Mouse (Mus musculus) hindbrain, embryonic 15.5 days (tissue): ENCODE measurements around the gene 2610042L04Rik. TPM values are rescaled to one million over a fixed set of nuclear protein-coding genes. Genes with fewer than 3 reads are reported as not detected.
"Not testable (repeated sequence)": the region's sequence is repeated elsewhere in the genome, so short reads cannot be mapped to it uniquely, and the experiment has no call there.

Source experiments
- ATAC-seq: fragments of 200-750 bp; cut with Nextera tagmentation; 2 replicates; pipeline ENCODE4 v1.8.0; 2017; ENCODE audit warnings: low read depth, moderate number of reproducible peaks, moderate TSS enrichment; ENCODE audit not compliant: low FRiP score
- H3K27ac ChIP-seq: fragments of 300-500 bp; sonication (generic); replicated peaks from 2 replicates; pipeline ENCODE4 v1.5.1; 2015; ENCODE audit warnings: mild to moderate bottlenecking, inconsistent platforms
- H3K27me3 ChIP-seq: fragments of 300-500 bp; sonication (generic); 2 replicates; pipeline ENCODE4 v1.6.1; 2015; ENCODE audit warnings: control low read depth, inconsistent platforms
- H3K36me3 ChIP-seq: fragments of 300-500 bp; sonication (generic); 2 replicates; pipeline ENCODE4 v1.6.1; 2015; ENCODE audit warnings: control low read depth, inconsistent platforms
- H3K4me1 ChIP-seq: fragments of 300-500 bp; sonication (generic); replicated peaks from 2 replicates; pipeline ENCODE4 v1.6.1; 2015; ENCODE audit warnings: control low read depth, inconsistent platforms
- H3K4me2 ChIP-seq: fragments of 300-500 bp; sonication (generic); 2 replicates; pipeline ENCODE4 v1.6.1; 2015; ENCODE audit warnings: moderate library complexity, mild to moderate bottlenecking, inconsistent platforms
- H3K4me3 ChIP-seq: fragments of 300-500 bp; sonication (generic); 2 replicates; pipeline ENCODE4 v1.5.1; 2015; ENCODE audit warnings: mild to moderate bottlenecking, inconsistent platforms
- H3K9ac ChIP-seq: fragments of 300-500 bp; sonication (generic); 2 replicates; pipeline ENCODE4 v1.6.1; 2015; ENCODE audit warnings: inconsistent platforms
- H3K9me3 ChIP-seq: fragments of 300-500 bp; sonication (generic); 2 replicates; pipeline ENCODE4 v1.6.1; 2016; ENCODE audit warnings: control low read depth, inconsistent platforms
- WGBS: fragments of 180-500 bp; shearing (Covaris S2); methylation state at CpG from one replicate; pipeline ENCODE4 v1.1.7; 2015; 5-methylcytosine and 5-hydroxymethylcytosine counted together
- polyA plus RNA-seq: library from polyadenylated mRNA; unstranded; fragments of >200 nt; fragmentation: Nextera tagmentation; extraction: Ambion mirVana; gene quantifications from 2 replicates; pipeline ENCODE4 v1.2.1, GENCODE M21; 2015

The 2610042L04Rik gene
- polyA plus RNA-seq, result 6.7 and 7.4 TPM in 2 replicates

DNA sequence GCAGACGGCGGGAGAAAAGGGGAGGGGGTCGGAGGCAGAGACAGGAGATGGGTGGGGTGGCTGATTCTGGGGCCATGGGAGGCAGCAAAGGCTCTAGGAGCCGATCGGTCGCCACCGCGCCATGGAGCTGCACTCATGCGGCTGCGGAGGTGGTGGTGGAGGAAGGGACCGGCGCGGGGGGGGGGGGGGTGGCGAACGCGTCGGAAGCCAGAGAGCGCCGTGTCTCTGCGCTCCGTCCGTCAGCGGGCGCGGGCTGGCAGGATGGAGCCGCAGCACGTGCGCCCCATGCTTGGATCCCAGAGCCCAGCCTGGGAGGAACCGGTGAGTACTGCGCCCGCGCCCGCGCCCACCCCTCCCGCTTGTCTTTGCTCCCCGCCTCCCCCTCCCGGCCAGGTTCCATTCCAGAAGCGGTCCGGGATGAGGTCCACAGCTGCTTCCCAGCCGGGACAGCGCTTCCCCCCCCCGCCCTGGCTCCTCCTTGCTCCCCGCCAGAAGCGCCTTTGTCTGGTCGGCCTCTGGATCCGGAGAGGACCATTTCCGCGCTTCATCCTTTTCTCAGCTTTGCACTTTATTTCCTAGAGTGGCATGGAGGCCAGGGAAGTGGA lies at the start of gene 2610042L04Rik:
Gene 2610042L04Rik, plus strand, starts transcription at position 288 of the 605 bp plus-strand sequence.
- not testable (repeated sequence) for H3K4me1 ChIP-seq, H3K27me3 ChIP-seq, ATAC-seq, H3K9me3 ChIP-seq, H3K36me3 ChIP-seq
- Histone ChIP-seq H3K4me3 (peak within 1 kb of the TSS; percentile 48), H3K9ac (peak within 1 kb of the TSS; percentile 61), H3K27ac (0 out of 2 replicates have a peak within 1 kb of the TSS, but pooled peaks have one; percentile 25), H3K4me2 (peak within 1 kb of the TSS; percentile 65)
- 0% methylated on average over 23 of the region's 48 CpGs for WGBS

- H3K4me3 ChIP-seq, H3K9me3 ChIP-seq, H3K27ac ChIP-seq, H3K4me2 ChIP-seq, ATAC-seq, H3K9ac ChIP-seq, H3K27me3 ChIP-seq, H3K36me3 ChIP-seq, H3K4me1 ChIP-seq: not testable (repeated sequence)
- WGBS, result no CpG with 5 or more reads among the region's 1 CpGs
These were observed 17.6 kb upstream of the 2610042L04Rik start, which contains the start of gene Gm3149 for GRCm38 (mm10) chr14:4316983-4317382. Gm3149 (plus strand) TSS chr14:4317283.

DNA sequence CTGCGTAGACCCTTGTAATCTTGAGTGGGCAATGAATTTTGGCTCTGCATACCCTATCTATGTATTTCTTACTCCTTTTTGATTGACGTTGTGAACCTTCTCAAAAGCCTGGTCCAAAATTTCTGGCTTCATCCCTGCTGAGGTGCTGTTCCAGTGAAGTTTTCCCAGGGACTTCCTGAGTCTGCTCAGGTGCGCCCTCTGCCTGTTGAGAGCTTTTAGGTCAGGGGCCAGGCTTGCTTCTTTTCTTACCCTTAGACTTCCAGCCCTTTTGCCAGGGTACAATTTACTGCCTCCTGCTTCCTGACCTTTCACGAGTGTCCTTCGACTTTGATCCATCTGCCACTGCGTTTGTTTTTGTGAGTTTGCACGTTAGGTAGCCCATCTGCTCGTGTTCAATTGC lies 943 bp downstream of the 2610042L04Rik start:
- peak overlapping the region; percentile 65; the same call in 1 of the 2 replicates for H3K4me2 ChIP-seq
- 7% methylated on average over 7 of the region's 8 CpGs for WGBS
- ATAC-seq, result not testable (repeated sequence)

DNA sequence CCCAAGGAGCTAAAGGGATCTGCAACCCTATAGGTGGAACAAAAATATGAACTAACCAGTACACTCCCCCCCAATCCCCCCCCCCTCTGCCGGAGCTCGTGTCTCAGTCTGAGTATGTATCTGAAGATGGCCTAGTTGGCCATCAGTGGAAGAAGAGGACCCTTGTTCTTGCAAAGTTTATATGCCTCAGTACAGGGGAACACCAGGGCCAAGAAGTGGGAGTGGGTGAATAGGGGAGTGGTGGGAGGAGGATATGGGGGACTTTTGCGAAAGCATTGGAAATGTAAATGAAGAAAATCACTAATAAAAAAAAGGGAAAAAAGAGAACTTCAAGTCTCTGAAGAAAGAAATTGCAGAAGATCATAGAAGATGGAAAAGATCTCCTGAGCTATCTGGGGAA lies 34.4 kb downstream of the 2610042L04Rik start:
- H3K36me3 ChIP-seq, H3K9me3 ChIP-seq, ATAC-seq, H3K4me3 ChIP-seq, H3K4me2 ChIP-seq, H3K27me3 ChIP-seq, H3K27ac ChIP-seq, H3K4me1 ChIP-seq, H3K9ac ChIP-seq: not testable (repeated sequence)
- 88% methylated on average over 3 of the region's 3 CpGs for WGBS

More for the DNA sequence above, 943 bp downstream of the 2610042L04Rik start:
- H3K4me1 ChIP-seq, H3K27ac ChIP-seq, H3K9me3 ChIP-seq, H3K27me3 ChIP-seq, H3K4me3 ChIP-seq, H3K36me3 ChIP-seq, H3K9ac ChIP-seq: not testable (repeated sequence)

- not testable (repeated sequence) for H3K9me3 ChIP-seq, H3K9ac ChIP-seq, H3K27ac ChIP-seq, H3K4me3 ChIP-seq, H3K4me2 ChIP-seq, H3K36me3 ChIP-seq, H3K27me3 ChIP-seq, ATAC-seq, H3K4me1 ChIP-seq
- 88% methylated on average over 3 of the region's 3 CpGs for WGBS
These were observed 35.1 kb downstream of the 2610042L04Rik start for GRCm38 (mm10) chr14:4369691-4370090.

DNA sequence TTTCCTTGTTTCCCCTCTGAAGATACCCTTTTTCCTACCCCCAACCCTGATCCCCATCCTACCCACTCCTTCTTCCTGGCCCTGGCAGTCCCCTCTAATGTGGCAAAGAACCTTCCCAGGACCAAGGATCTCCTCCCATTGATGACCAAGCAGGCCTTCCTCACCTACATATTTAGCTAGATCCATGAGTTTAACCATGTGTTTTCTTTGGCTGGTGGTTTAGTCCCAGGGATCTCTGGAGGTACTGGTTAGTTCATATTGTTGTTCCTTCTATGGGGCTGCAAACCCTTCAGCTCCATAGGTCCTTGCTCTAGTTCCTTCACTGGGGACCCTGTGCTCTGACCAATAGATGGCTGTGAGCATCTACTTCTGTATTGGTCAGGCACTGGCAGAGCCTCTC lies 43.3 kb downstream of the 2610042L04Rik start:
- H3K9me3 ChIP-seq, ATAC-seq, H3K4me1 ChIP-seq, H3K9ac ChIP-seq, H3K27me3 ChIP-seq, H3K4me2 ChIP-seq, H3K36me3 ChIP-seq, H3K27ac ChIP-seq, H3K4me3 ChIP-seq: not testable (repeated sequence)

GRCm38 (mm10) chr14:4385606-4386005 lies 51.0 kb downstream of the 2610042L04Rik start:
- not testable (repeated sequence) for H3K9me3 ChIP-seq, H3K27ac ChIP-seq, H3K9ac ChIP-seq, H3K4me3 ChIP-seq, ATAC-seq, H3K36me3 ChIP-seq, H3K4me2 ChIP-seq, H3K27me3 ChIP-seq, H3K4me1 ChIP-seq

GRCm38 (mm10) chr14:4392841-4393530 lies 58.4 kb downstream of the 2610042L04Rik start:
- H3K27ac ChIP-seq, H3K9ac ChIP-seq, H3K4me1 ChIP-seq, H3K4me2 ChIP-seq, H3K9me3 ChIP-seq, H3K4me3 ChIP-seq, H3K27me3 ChIP-seq, H3K36me3 ChIP-seq, ATAC-seq: not testable (repeated sequence)
- WGBS, result 93% methylated on average over 4 of the region's 6 CpGs

DNA sequence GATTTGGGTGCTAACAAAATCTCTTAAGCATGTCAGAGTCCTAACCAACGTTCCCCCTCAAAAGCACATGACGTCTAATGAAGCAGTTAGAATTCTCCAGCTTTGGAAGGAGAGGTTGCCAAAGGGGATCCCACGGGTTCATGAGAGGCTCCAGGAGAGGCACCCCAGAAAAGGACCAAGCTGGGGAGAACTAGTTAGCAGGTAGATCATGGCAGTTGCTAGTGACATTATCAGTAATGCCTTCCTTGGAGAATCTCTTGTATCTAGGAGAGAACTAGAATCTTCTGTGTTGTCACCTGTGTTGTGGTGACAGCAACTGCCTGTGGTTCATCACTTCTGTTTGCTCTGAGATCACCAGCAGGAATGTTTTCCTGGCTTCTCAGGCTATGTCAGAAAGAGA lies 62.7 kb downstream of the 2610042L04Rik start, which contains the start of gene Gm3159:
Gene Gm3159, plus strand, starts transcription at position 301 of the 400 bp plus-strand sequence.
- not testable (repeated sequence) for H3K4me1 ChIP-seq, H3K36me3 ChIP-seq, H3K27ac ChIP-seq, H3K9me3 ChIP-seq, H3K4me3 ChIP-seq, ATAC-seq, H3K9ac ChIP-seq, H3K4me2 ChIP-seq, H3K27me3 ChIP-seq
- 86% methylated on average over 2 of the region's 3 CpGs for WGBS

GRCm38 (mm10) chr14:4398624-4399023 lies 64.1 kb downstream of the 2610042L04Rik start:
- not testable (repeated sequence) for ATAC-seq

DNA sequence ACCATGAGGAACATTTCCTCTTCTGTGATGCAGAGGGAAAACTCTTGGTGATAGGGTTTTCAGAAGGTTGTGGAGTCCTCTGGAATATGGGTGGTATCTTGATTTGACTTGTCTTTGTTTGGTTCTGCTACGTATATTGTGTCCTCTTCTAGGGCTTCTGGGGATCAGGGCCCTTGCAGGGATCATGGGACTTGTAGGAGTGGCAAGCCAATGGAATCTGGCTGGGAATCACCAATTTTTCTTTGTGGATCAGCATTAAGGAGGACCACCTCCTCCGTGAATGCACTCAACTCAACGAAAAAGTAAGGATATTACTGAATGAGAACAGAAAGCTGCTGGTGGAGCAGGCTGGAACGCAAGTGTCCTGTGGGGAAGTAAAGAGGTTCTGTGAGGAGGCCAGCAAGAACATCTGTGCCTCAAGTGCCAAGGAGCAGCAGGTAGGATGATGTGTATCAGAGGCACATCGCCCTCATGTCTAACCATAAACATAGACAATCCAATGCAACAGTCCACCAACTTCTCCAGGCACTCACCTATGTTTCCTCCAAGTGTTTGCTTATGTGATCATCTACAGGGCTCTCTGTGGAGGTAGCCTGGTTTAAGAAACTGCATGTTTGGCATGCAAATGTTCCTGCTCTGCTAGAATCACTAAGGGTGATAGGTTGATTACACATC lies 65.7 kb downstream of the 2610042L04Rik start:
- not testable (repeated sequence) for H3K4me1 ChIP-seq, H3K9me3 ChIP-seq, H3K4me3 ChIP-seq, H3K27ac ChIP-seq, H3K9ac ChIP-seq, H3K27me3 ChIP-seq, H3K4me2 ChIP-seq, ATAC-seq, H3K36me3 ChIP-seq
- WGBS, result 89% methylated on average over 5 of the region's 5 CpGs

More at GRCm38 (mm10) chr14:4398624-4399023, 64.1 kb downstream of the 2610042L04Rik start:
- H3K4me1 ChIP-seq, H3K9me3 ChIP-seq, H3K4me3 ChIP-seq, H3K27me3 ChIP-seq, H3K9ac ChIP-seq, H3K36me3 ChIP-seq, H3K4me2 ChIP-seq, H3K27ac ChIP-seq: not testable (repeated sequence)

- not testable (repeated sequence) for H3K36me3 ChIP-seq, H3K9ac ChIP-seq
These were observed 66.7 kb downstream of the 2610042L04Rik start for GRCm38 (mm10) chr14:4401245-4401644.

More at GRCm38 (mm10) chr14:4401245-4401644, 66.7 kb downstream of the 2610042L04Rik start:
- not testable (repeated sequence) for H3K27ac ChIP-seq, H3K4me1 ChIP-seq, ATAC-seq, H3K4me3 ChIP-seq, H3K4me2 ChIP-seq, H3K27me3 ChIP-seq, H3K9me3 ChIP-seq
- 86% methylated on average over 5 of the region's 5 CpGs for WGBS
